Mouse (Mus musculus): ENCODE data around the gene 4931400O07Rik. TPM values are rescaled to one million over a fixed set of nuclear protein-coding genes. Genes with fewer than 3 reads are reported as not detected.

The 4931400O07Rik gene
- total RNA-seq (2021), result not detected
- long read RNA-seq, experiment 1, result 0 reads
- long read RNA-seq, experiment 2, result 0 reads

DNA sequence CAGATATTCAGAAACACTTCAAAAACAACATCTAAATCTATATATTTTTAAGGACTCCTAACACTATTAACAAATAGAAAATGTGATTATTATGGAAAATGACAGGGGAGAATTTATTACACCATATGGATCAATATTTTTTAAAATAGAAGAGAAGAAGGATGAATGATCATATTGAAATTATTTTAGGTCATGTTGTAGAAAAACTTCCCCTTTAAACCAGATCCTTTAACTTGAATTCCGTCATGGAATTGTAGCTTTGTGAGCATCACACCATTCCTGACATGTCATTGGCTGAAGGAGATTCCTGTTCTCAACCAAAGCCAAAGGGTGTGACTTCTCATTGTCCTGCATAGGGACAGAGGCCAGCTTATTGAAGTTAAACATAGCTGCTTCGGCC lies at the start of gene 4931400O07Rik:
TSS of gene 4931400O07Rik (plus strand) at position 301 of the 400 bp plus-strand sequence.
- no peak for DNase-seq (ENCODE audit: low spot score in 2 of 2)
- intact Hi-C loops (cut with DNase I), result no loop called here

Other genes starting within 250 kb of the 4931400O07Rik start
- not detected for gene 4933402E13Rik, start 184.5 kb upstream of the 4931400O07Rik start, total RNA-seq (2021)